Comparison of ENCODE assay signal across 9 mouse cellular contexts in genomic region chr2:32939418-32939817, GRCm38 (mm10). TPM values are rescaled to one million over a fixed set of nuclear protein-coding genes. Genes with fewer than 3 reads are reported as not detected.
DNase-seq lines count a peak whose midpoint lies in the region; ATAC-seq and TF ChIP-seq lines count a peak whose summit lies in the region.
"Had no signal": no experiment of that assay in that cellular context is flagged by ENCODE, and none has a peak within 500 bp of the region (broad histone marks: within the 10 kb centered on the region; RNA-seq: fewer than 3 reads in every experiment).

No protein-coding gene starts in this region.

- H3K4me3 ChIP-seq in liver, embryonic 14.5 days (ENCODE audit: insufficient read depth in 1 of 2, low read depth in 2 of 2, low read length in 2 of 2): no peak overlapping the region
- H3K4me3 ChIP-seq: neural tube, embryonic 12.5 days had no signal

- H3K4me1 ChIP-seq in liver, embryonic 14.5 days (replicated peaks; ENCODE audit: control insufficient read depth in 2 of 2, insufficient read depth in 2 of 2, low read length in 1 of 2): no peaks in the 10 kb centered on the region
- H3K4me1 ChIP-seq: neural tube, embryonic 12.5 days had no signal

- no peak overlapping the region for H3K4me2 ChIP-seq in liver, embryonic 14.5 days (ENCODE audit: low read depth)
- H3K4me2 ChIP-seq: neural tube, embryonic 12.5 days had no signal

- intact Hi-C loops in gastrocnemius, postnatal 14 days (cut with DNase I; ENCODE audit: low total_unique reads): no loop called here

- no peaks in the 10 kb centered on the region for H3K9me3 ChIP-seq in liver, embryonic 14.5 days (ENCODE audit: control insufficient read depth, low read length)
- H3K9me3 ChIP-seq: neural tube, embryonic 12.5 days had no signal

- H3K27ac ChIP-seq in liver, embryonic 14.5 days: no peak overlapping the region
- H3K27ac ChIP-seq: neural tube, embryonic 12.5 days had no signal

- 31% methylated on average over 5 of the region's 5 CpGs for WGBS in liver, embryonic 14.5 days (ENCODE audit: insufficient replicate concordance)

- H3K36me3 ChIP-seq in liver, embryonic 14.5 days (replicated peaks; ENCODE audit: control insufficient read depth, insufficient read depth, low read depth): no peaks in the 10 kb centered on the region

- H3K27me3 ChIP-seq in liver, embryonic 14.5 days (ENCODE audit: control insufficient read depth, insufficient read depth, low read length): no peaks in the 10 kb centered on the region
- H3K27me3 ChIP-seq: neural tube, embryonic 12.5 days had no signal

- TF ChIP-seq CTCF in liver, embryonic 14.5 days (IDR thresholded peaks at IDR 0.05; ENCODE audit: low read depth): peak; percentile 72

- no peak overlapping the region for H3K9ac ChIP-seq in liver, embryonic 14.5 days (replicated peaks)
- H3K9ac ChIP-seq: neural tube, embryonic 12.5 days had no signal

- DNase-seq in gastrocnemius, postnatal 14 days: peak; percentile 39
- DNase-seq in gastrocnemius, postnatal 25 days: no peak
- peak; percentile 53 for DNase-seq in right cerebral cortex, adult 18-20 months
- no peak for DNase-seq in right cerebral cortex, postnatal 25 days
- peak; percentile 75 for DNase-seq in c-Kit-positive CD71-positive TER-119-positive erythroid progenitor cells, embryonic 14.5 days (ENCODE audit: low spot score)
- DNase-seq in liver, embryonic 14.5 days (ENCODE audit: low read depth in 3 of 3, low spot score in 3 of 3): peak; percentile 49 to 59 (median 57)
- DNase-seq in telencephalon, adult 2 months (ENCODE audit: low read depth, low spot score): peak; percentile 60
- DNase-seq in adrenal gland, postnatal 4 days (ENCODE audit: low spot score in 2 of 2): no peak

- no peak for ATAC-seq in liver, embryonic 14.5 days (ENCODE audit: insufficient read depth)

- TF ChIP-seq EP300 in liver, embryonic 14.5 days (IDR thresholded peaks at IDR 0.05; ENCODE audit: low read depth): no peak

RNA-seq across cellular contexts. Expression of gene Rpl12, which starts 21.9 kb away (rescaled TPM):
- total RNA-seq in gastrocnemius, postnatal 14 days (2021): 100 to 1,000 TPM; 105 to 143 TPM
- total RNA-seq in gastrocnemius, postnatal 25 days (2021): 10 to 100 TPM; 52.0 to 67.4 TPM
- polyA plus RNA-seq in liver, embryonic 14.5 days (2012; rRNA removed): 311 and 646 TPM in 2 replicates
- 144 and 162 TPM in 2 replicates for polyA plus RNA-seq in liver, embryonic 14.5 days (2014; fragmentation: Nextera tagmentation; extraction: Ambion mirVana)
- 100 to 1,000 TPM; 274 to 283 TPM for total RNA-seq in adrenal gland, postnatal 4 days (2021)

RNA-seq across cellular contexts. Expression of gene Lrsam1, which starts 22.0 kb away (rescaled TPM):
- total RNA-seq in gastrocnemius, postnatal 14 days (2021): 10 to 100 TPM; 12.0 to 12.2 TPM
- total RNA-seq in gastrocnemius, postnatal 25 days (2021): 10 to 100 TPM; 10.4 to 13.5 TPM
- 1.9 and 2.5 TPM in 2 replicates for polyA plus RNA-seq in liver, embryonic 14.5 days (2012; rRNA removed)
- 1.1 and 1.8 TPM in 2 replicates for polyA plus RNA-seq in liver, embryonic 14.5 days (2014; fragmentation: Nextera tagmentation; extraction: Ambion mirVana)
- 10 to 100 TPM; 23.7 to 26.5 TPM for total RNA-seq in adrenal gland, postnatal 4 days (2021)

RNA-seq across cellular contexts. Expression of gene Slc2a8, which starts 42.5 kb away (rescaled TPM):
- 10 to 100 TPM in 1 of 2 experiments, 1 to 10 TPM in 1; 8.5 to 10.5 TPM for total RNA-seq in gastrocnemius, postnatal 14 days (2021)
- total RNA-seq in gastrocnemius, postnatal 25 days (2021): 1 to 10 TPM; 9.5 to 9.6 TPM
- 5.1 and 7.2 TPM in 2 replicates for polyA plus RNA-seq in liver, embryonic 14.5 days (2012; rRNA removed)
- 4.9 and 6.8 TPM in 2 replicates for polyA plus RNA-seq in liver, embryonic 14.5 days (2014; fragmentation: Nextera tagmentation; extraction: Ambion mirVana)
- total RNA-seq in adrenal gland, postnatal 4 days (2021): 10 to 100 TPM; 19.7 to 20.4 TPM

Comparison
In these comparisons a context has a peak if more than half of its experiments do, and no peak if none do; other contexts are left out.
1. DNase-seq: peak in gastrocnemius, postnatal 14 days (single experiment), right cerebral cortex, adult 18-20 months (single experiment), c-Kit-positive CD71-positive TER-119-positive erythroid progenitor cells, embryonic 14.5 days (single experiment), liver, embryonic 14.5 days (3 of 3) and telencephalon, adult 2 months (single experiment); none in gastrocnemius, postnatal 25 days (single experiment), right cerebral cortex, postnatal 25 days (single experiment) and adrenal gland, postnatal 4 days (0 of 2).